Mouse (Mus musculus) heart, adult 2 months (tissue): ENCODE data around the gene Camk2d. TPM values are rescaled to one million over a fixed set of nuclear protein-coding genes. Genes with fewer than 3 reads are reported as not detected.

ENCODE experiments used
- DNase-seq, 2 experiments: peaks; one replicate each; pipeline ENCODE4 v3.0.0; 2021
- H3K27ac ChIP-seq: fragments of 200-600 bp; 2 replicates; pipeline ENCODE4 v1.8.1; 2022
- H3K27me3 ChIP-seq: fragments of 200-500 bp; 2 replicates; pipeline ENCODE4 v1.6.1; 2012; ENCODE audit warnings: mild to moderate bottlenecking, low read length, inconsistent platforms, mixed read lengths; ENCODE audit not compliant: control insufficient read depth, insufficient read depth
- H3K36me3 ChIP-seq: fragments of 200-500 bp; 2 replicates; pipeline ENCODE4 v1.6.1; 2012; ENCODE audit warnings: low read length, inconsistent platforms; ENCODE audit not compliant: control insufficient read depth, insufficient read depth
- H3K4me1 ChIP-seq: fragments of 200-500 bp; 2 replicates; pipeline ENCODE4 v1.6.1; 2011; ENCODE audit warnings: low read length; ENCODE audit not compliant: control insufficient read depth, insufficient read depth
- H3K4me3 ChIP-seq: fragments of 200-600 bp; 2 replicates; pipeline ENCODE4 v1.8.1; 2022
- H3K79me2 ChIP-seq: fragments of 200-500 bp; replicated peaks from 2 replicates; pipeline ENCODE4 v1.6.1; 2012; ENCODE audit warnings: mild to moderate bottlenecking, inconsistent platforms, low read length, moderate library complexity, mixed read lengths; ENCODE audit not compliant: control insufficient read depth, insufficient read depth
- H3K9ac ChIP-seq: fragments of 200-500 bp; 2 replicates; pipeline ENCODE4 v1.6.1; 2012; ENCODE audit warnings: low read depth, mild to moderate bottlenecking, control low read depth, inconsistent platforms, low read length, mixed read lengths
- CTCF ChIP-seq: fragments of 200-600 bp; IDR thresholded peaks from 2 replicates; pipeline ENCODE4 v1.8.1; 2022; ENCODE audit warnings: antibody characterized with exemption, mild to moderate bottlenecking, moderate library complexity
- EP300 ChIP-seq: fragments of 200-500 bp; IDR thresholded peaks from 2 replicates; pipeline ENCODE4 v1.6.1; 2011; ENCODE audit warnings: low read depth, low read length, control low read depth; ENCODE audit not compliant: insufficient read depth
- POLR2A ChIP-seq: fragments of 200-500 bp; IDR thresholded peaks from 2 replicates; pipeline ENCODE4 v1.6.1; 2011; ENCODE audit warnings: mild to moderate bottlenecking, low read depth, low read length, control low read depth; ENCODE audit not compliant: insufficient read depth
- WGBS: fragments of 180-500 bp; shearing (Covaris S2); methylation state at CpG from one replicate; pipeline ENCODE4 v1.1.7; 2018; 5-methylcytosine and 5-hydroxymethylcytosine counted together
- intact Hi-C: fragments of 180-260 bp; cut with DNase I; formaldehyde crosslinking; loops from one replicate; pipeline ENCODE4 v1.15.1; 2025
- polyA plus RNA-seq: library from polyadenylated mRNA; depleted of rRNA; stranded (reverse); fragments of >200 nt; gene quantifications from 2 replicates; pipeline ENCODE4 v1.2.3, GENCODE M21; 2012
- total RNA-seq, 2 experiments: library from RNA; stranded (reverse); gene quantifications; 2 replicates each; pipeline ENCODE4 v1.2.3; 2021

The Camk2d gene
- total and polyA plus RNA-seq, 3 experiments = 131 to 135 (median 133) TPM

- H3K4me3 ChIP-seq = no peak overlapping the region
- peaks cover 3% of the 10 kb centered on the region for H3K4me1 ChIP-seq
- H3K27ac ChIP-seq = no peak overlapping the region
- WGBS = 91% methylated on average over 1 of the region's 1 CpGs
- no peak for TF ChIP-seq EP300
- no peak for TF ChIP-seq POLR2A
- TF ChIP-seq CTCF = no peak
- peaks cover 20% of the 10 kb centered on the region for H3K36me3 ChIP-seq
- no peaks in the 10 kb centered on the region for H3K27me3 ChIP-seq
- no peak overlapping the region for H3K9ac ChIP-seq
- no peak for DNase-seq
- H3K79me2 ChIP-seq = no peaks in the 10 kb centered on the region
- intact Hi-C loops = loop anchor here (10.0 kb wide), 1 partner anchor 127 kb away; no protein-coding TSS in a partner anchor
Observed at GRCm38 (mm10) chr3:126777879-126778278, 181.8 kb downstream of the Camk2d start.

- peak; percentile 39 to 45 for DNase-seq
- peak overlapping the region; percentile 82 for H3K27ac ChIP-seq
- peaks cover 3% of the 10 kb centered on the region for H3K4me1 ChIP-seq
- intact Hi-C loops = no loop called here
- H3K9ac ChIP-seq = peak overlapping the region; percentile 18; the same call in 1 of the 2 replicates
- H3K4me3 ChIP-seq = no peak overlapping the region; the same call in 1 of the 2 replicates
- no peaks in the 10 kb centered on the region for H3K79me2 ChIP-seq
- peaks cover 28% of the 10 kb centered on the region for H3K36me3 ChIP-seq
- TF ChIP-seq EP300 = no peak
- peak; percentile 45; the same call in 1 of the 2 replicates for TF ChIP-seq POLR2A
- no peaks in the 10 kb centered on the region for H3K27me3 ChIP-seq
- WGBS = 39% methylated on average over 5 of the region's 5 CpGs
Observed at GRCm38 (mm10) chr3:126780014-126780615, 184.0 kb downstream of the Camk2d start.

GRCm38 (mm10) chr3:126793035-126793964 lies 197.2 kb downstream of the Camk2d start:
- Histone ChIP-seq H3K79me2 (no peaks in the 10 kb centered on the region), H3K27me3 (no peaks in the 10 kb centered on the region), H3K4me3 (no peak overlapping the region), H3K4me1 (no peaks in the 10 kb centered on the region), H3K9ac (no peak overlapping the region), H3K27ac (no peak overlapping the region), H3K36me3 (peaks cover 7% of the 10 kb centered on the region)
- TF ChIP-seq EP300 (no peak), POLR2A (no peak), CTCF (no peak)
- intact Hi-C loops = no loop called here
- DNase-seq = no peak
- WGBS = 67% methylated on average over 2 of the region's 2 CpGs

GRCm38 (mm10) chr3:126795904-126796303 lies 199.8 kb downstream of the Camk2d start:
- H3K4me1 ChIP-seq = no peaks in the 10 kb centered on the region
- no peak for DNase-seq
- 87% methylated on average over 3 of the region's 3 CpGs for WGBS
- TF ChIP-seq POLR2A (no peak), EP300 (no peak)
- H3K27me3 ChIP-seq = no peaks in the 10 kb centered on the region
- no peak overlapping the region for H3K4me3 ChIP-seq
- H3K36me3 ChIP-seq = peaks cover 9% of the 10 kb centered on the region
- H3K9ac ChIP-seq = no peak overlapping the region
- intact Hi-C loops = no loop called here
- no peak overlapping the region for H3K27ac ChIP-seq
- no peaks in the 10 kb centered on the region for H3K79me2 ChIP-seq

GRCm38 (mm10) chr3:126797025-126797424 lies 200.9 kb downstream of the Camk2d start:
- H3K27me3 ChIP-seq = no peaks in the 10 kb centered on the region
- no peaks in the 10 kb centered on the region for H3K79me2 ChIP-seq
- peaks cover 9% of the 10 kb centered on the region for H3K36me3 ChIP-seq
- H3K4me1 ChIP-seq = no peaks in the 10 kb centered on the region
- DNase-seq = no peak
- intact Hi-C loops = no loop called here
- no peak overlapping the region for H3K4me3 ChIP-seq
- TF ChIP-seq CTCF (no peak), EP300 (no peak), POLR2A (no peak)
- 89% methylated on average over 3 of the region's 3 CpGs for WGBS
- no peak overlapping the region for H3K9ac ChIP-seq
- H3K27ac ChIP-seq = no peak overlapping the region

GRCm38 (mm10) chr3:126797810-126798209 lies 201.7 kb downstream of the Camk2d start:
- intact Hi-C loops = no loop called here
- DNase-seq = no peak
- Histone ChIP-seq H3K27me3 (no peaks in the 10 kb centered on the region), H3K4me3 (no peak overlapping the region), H3K79me2 (no peaks in the 10 kb centered on the region), H3K27ac (no peak overlapping the region), H3K9ac (no peak overlapping the region), H3K4me1 (no peaks in the 10 kb centered on the region), H3K36me3 (peaks cover 7% of the 10 kb centered on the region)
- TF ChIP-seq POLR2A (no peak), CTCF (no peak), EP300 (no peak)
- WGBS = 79% methylated on average over 3 of the region's 3 CpGs
